Mouse (Mus musculus): ENCODE results near the gene Ankmy2.
"Not testable (repeated sequence)": the region's sequence is repeated elsewhere in the genome, so short reads cannot be mapped to it uniquely, and the experiment has no call there.

The Ankmy2 gene

DNA sequence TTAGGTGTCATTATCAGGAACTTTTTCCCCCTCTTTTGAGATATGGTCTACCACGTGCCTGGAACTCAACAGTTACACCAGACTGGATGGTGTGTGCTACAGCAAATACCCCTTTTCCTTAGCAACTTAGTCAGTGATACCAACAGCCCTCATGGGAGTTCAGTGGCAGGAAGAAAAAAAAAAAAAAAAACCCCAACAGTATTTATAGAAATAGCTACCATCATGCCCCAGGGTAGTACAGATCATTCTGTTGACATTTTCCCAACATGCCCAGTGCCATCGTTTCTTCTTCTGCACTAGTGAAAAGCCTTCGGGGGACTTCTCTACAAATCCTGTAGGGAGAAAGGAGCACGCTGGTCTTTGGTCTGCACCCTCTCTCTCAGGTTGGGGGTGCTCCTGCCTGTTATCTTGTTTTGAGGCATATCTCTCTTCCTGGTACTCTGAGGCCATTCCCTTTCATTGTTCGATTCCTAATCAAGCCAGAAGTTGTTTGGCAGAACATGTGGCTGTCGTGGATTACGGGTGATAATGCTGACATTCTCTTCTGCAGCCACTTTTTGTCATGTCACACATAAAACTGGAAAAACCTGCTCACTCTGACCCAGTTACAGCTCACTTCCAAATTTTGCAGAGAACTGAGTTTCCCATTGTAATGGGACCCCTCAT, 7.3 kb downstream of the Ankmy2 start:
- DNase-seq: no peak

DNA sequence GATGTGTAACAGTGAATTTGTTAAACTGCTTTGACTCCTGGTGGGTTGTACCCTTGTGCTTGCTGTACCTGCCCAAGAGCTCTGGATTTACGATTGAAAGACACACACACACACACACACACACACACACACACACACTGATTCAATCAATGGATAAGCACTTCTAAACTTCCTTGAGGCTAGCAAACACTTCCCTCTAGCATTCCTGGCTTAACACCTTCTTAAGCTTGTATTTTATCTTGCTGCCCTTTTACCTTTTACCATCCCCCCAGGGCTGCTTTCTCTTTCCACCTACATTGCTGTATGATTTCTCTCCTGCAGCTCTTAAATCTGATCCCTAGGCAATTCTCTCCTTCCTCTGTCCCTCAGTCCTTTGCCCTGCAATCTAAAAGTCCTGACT, 8.4 kb downstream of the Ankmy2 start:
- DNase-seq: no peak

DNA sequence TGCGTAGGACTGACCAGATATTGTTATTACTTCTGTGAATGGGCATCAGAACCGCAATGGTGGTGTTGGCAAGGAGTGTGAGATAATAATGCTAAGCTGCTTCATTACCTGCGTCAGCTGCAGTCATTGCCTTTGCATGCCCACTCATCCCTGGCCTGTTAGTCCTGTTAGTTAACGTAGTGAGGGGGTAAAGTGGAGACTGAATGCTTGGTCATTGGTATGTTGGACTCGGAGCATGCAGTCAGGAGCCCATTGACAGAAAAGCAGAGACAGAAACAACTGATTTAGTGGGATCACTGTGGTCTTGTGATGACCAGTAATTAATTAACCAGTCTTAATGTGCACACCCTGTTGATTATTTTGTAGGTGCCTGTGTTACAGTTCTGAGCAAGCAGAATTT, 20.3 kb downstream of the Ankmy2 start:
- DNase-seq: no peak

DNA sequence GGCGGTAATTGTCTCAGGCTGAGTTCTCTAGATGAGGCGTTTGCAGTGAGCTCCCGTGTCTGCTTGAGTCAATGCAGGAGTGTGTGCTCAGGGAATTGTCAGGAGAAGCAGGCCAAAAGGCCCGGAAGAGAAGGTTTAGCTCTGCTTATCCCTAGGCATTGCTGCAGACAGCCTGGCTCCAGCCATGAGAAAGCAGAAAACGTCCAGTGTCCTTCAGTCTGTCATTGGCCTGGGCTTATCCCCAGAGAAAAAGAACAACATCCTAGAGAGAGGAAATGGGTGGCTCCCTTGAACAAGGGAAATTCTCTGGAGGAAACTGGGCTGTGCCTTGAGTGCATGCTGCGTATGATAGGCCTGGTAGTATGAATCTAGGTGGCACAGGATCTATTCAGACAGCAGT, 25.7 kb downstream of the Ankmy2 start:
- no peak for DNase-seq

DNA sequence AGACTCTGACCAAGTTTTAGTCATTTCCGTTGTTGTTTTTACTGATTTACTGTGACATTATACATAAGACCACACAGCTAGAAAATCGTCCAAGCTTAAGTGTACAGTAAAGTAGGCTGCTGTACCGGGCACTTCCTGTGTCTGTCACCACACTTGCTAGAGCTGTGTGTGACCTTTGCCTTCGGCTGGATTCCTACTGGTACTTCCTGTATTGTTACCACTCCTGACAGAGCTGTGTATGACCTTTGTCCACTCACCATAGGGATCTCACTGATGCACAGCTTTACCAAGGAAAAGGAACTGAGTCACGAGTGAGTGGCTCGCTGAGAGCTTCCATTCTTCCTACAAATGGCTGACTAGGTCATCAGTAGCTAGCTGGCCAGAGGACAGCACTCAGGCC, 30.2 kb downstream of the Ankmy2 start:
- no peak for DNase-seq

DNA sequence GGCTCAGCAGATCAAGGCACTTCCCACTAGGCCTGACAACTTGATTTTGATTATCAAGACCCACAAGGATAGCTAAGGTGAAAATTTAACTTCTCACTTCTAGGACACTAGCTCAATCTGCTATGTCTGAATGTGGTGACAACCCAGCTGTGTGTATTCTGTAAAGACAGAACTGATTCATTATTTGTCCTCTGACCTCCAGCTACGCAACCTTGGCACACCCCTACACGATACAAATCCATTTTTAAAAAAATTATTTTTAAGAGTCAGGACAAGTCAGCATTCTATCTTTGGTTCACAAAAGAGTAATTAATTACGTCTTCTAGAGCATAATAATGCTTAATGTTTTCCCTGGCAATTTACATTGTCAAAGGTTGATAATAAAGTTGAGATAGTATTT, 32.7 kb downstream of the Ankmy2 start:
- no peak for DNase-seq

DNA sequence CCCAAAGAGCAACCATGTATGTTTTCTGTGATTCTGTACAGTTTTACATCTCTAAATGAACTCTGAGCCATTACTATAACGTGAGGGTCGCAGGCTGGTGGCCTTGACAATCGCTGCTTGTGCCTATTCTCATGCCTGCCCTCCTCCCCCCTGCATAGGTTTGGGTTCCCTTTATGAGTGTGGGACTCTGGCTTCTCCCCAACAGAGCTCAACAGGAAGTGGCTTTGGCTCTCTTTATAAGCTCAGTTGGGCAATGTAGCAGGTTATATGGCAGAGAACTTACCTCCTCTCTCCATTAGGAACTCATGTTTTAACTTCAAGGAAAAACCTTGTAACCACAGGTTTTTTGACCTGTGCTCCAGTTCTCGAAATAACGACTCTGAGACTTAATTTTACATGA, 33.4 kb downstream of the Ankmy2 start:
- no peak for DNase-seq

DNA sequence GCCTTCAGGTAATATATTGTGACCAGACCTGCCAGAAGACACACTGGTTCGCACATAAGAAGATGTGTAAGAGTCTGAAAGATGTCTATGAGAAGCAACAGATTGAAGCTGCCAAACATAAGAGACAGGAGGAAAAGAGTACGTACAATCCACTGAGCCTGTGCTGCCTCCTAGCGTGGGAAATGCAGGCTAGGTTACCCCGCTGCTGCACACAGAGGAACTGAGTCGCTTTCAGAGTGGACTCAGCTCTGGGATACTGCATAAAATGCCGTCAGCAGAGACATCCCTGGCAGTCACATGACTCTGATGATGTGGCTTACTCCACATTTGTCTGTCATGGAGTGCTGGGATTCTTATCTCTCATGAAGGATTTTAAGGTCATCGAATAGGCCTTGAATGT, 38.1 kb downstream of the Ankmy2 start:
- no peak for DNase-seq

DNA sequence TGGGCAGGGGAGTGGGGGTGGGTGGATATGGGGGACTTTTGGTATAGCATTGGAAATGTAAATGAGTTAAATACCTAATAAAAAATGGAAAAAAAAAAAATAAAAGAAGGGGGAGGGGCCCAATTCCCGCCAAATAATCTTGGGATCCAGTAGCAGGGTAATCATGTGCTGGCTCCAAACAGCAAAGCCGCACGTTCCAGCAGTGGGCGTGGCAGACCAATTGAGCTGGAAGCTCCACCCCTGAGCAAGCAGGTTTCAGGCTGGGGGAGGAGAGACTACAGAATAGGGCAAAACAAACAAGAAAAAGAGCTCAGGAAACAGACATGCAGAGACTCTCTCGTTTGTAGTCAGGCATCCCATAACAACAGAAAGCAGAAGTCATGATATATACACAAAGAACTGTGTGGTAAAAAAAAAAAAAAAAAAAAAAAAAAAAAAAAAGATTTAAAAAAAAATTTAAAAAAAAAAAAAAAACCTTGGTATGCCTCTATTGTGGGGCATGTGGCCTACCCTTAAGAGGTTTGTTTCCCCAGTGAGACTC, 48.7 kb downstream of the Ankmy2 start:
- DNase-seq: not testable (repeated sequence)

DNA sequence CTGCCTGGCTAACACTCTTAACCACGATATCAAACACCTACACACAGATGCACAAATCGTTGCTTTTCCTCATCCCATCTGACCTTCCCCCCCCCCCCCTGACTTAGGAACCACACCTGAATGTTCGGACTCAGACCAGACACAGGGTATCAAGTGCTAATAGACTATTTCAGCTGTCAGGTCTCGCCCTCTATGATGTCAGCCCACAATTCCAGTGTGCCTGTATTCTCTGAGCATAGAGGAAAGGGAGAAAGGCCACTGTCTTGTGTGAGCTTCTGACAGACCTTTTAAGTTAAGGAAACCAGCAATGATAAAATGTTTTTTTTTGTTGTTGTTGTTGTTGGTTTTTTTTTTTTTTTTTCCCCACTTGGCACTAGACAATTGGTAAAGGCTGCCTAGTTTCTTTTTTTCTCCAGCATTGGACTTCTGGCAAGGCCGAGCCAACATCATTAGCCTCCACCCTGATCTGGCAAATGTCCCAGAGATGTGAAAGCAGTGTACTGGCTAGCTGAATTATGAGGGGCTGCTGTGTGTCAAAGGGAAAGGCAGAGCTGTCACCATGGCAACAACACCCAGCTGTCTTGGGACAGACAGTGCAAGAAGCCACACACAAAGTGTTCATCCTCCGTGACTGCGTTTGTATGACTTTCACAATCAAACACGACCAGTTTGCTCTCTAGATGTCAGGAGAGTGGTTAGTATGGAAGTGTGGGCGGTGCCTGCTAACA, 50.3 kb downstream of the Ankmy2 start:
- peak; percentile 19 to 23 for DNase-seq

DNA sequence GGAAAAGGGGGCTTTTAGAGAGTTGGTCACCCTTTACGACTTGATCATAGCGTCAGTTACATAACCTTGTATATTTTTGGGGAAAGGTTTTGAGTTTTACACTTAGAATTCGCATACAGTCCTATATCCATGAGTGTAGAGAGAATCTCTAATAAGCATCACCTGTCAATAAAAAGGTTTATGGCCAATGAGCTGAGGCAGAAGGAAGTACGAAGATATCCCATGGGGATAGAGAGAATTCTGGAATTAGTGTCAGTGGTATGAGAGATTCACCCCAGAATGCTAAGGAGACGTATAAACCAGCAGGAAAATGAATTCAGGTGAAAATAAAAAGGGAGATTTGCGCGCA, 50.9 kb downstream of the Ankmy2 start:
- DNase-seq: no peak

DNA sequence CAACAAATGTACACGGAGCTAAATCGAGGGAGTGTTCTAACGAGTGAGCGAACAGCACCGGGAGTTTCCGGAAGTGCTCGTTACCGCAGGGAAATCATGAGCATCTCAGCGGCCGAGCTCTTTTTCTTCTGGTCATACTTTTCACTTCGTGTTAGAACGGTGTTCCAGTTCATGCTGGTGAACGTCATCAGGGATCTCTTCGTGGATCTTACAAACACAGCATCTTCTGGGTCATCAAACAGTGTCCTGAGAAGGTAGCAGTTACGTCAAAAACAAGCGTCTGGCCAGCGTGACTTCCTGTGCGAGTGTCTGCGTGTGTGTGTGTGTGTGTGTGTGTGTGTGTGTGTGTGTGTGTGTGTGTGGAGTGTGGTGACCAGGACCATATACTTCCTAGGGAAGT, 51.5 kb downstream of the Ankmy2 start:
- peak; percentile 8 to 14 for DNase-seq

DNA sequence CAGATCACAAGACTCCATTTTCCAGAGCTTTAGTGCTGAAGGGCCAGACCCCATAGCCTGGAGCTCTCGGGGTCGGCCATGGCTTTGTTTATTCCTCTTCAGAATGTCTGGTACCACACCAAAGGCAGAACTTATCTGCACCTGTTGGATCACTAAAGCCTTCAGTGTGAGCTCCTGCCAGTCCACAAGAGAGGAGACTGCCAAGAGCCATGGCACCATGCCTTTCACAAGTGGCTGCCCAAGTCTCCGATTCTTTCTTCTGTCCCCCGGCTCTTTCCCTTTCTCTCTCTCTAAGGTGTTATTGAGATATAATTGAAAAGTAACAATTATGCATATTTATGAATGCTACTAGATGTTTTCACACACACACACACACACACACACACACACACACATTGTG, 53.2 kb downstream of the Ankmy2 start:
- no peak for DNase-seq

DNA sequence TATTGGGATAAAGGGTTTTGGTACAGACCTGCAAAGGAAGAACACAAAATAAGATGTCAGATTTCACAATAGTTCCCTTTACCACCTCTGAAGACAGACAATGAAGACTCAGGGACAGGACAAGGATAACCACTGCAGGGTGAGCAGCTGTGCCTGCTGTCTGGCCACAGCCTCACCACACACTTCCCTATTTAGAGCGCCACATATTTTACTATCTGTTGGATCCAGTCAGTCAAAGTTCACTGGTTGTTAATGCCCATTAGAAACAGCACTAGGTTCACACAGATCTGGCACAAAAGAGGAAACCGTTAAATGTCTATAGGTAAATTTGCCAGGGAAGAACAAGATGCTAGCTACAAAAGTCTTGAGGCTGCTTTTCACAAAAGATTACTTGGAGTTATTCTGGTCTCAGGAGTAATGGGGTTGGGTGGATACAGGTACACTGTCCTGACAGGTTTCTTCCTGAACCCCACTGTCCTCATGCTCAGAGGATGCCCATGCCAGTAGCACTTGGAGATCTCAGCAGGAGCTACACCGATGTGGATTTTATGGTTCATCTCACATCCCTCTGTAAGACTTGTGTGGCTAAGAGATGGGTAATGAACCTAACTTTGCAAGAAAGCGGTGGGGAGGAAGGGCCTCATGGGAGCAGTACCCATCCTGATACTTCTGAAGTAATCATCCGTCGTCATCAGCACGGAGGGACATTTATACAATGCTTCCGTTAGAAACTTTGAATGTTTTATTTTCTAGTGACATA, 57.7 kb downstream of the Ankmy2 start:
- no peak for DNase-seq

DNA sequence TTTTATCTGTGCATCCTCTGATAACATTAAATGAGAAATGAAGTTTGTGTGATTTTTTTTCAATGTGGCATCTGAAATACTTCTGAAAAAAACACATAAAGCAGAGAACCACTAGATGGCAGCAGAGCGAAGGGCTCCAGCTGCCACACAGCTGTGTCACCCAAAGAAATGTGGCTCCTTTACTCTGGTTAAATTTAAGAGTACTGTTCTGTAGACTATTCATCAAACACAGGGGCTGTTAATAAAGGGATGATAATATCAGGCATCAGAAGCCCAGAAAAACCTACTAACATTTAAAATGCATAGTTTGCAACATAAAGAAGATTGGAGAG, 58.2 kb downstream of the Ankmy2 start:
- peak; percentile 13 to 14 for DNase-seq

DNA sequence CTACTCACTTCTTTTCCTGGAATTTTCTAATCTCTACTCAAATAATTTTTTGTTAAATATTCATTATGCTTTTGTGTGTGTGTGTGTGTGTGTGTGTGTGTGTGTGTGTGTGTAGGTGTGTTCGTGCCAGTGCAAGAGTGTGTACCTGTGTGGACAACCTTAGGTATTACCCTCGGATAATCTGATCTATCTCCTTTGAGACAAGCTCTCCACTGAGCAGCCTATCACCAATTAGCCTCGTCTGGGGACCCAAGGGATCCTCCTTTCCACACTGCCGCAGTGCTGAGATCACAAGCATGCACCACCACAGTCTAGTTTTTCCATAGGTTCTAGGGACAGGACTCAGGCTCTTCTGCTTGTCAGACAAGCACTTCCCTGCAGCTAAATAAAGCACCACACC, 59.3 kb downstream of the Ankmy2 start:
- no peak for DNase-seq

DNA sequence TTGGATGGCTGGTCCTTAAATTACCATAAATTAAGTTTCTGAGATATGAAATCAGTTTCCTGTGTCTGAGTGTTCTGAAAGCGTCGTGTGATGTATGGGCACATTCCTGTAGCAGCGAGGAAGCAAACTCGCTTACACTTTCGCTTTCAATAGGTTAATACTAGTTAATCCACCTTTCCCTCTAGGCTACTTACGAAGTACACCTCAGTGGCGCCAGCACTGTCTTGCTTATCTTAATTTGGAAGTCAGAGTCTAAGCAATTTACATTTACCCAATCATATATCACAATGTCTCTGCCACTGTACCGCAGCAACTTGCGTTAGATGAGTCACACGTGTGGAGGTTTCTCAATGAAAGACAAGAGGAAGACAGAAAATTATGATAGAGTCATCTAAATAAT, 60.0 kb downstream of the Ankmy2 start:
- no peak for DNase-seq

DNA sequence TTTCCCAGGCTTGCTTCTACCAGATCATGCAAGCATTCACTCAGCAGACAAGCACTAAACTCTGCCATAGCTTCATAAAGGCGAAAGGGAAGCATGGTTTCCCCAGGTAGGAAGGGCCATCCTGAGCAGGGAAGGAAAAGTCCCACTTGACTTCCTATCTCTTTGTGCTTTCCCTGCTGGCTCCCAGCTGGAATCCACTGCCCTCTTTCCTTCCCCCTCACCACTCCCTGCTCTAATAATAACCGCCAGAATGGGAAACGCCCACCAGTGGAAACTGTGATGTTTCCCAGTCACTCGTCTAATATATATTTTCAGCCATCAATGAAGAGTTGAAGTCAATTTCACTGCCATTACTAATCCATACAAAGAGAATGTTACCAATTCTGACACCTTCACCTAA, 67.5 kb downstream of the Ankmy2 start:
- no peak for DNase-seq

DNA sequence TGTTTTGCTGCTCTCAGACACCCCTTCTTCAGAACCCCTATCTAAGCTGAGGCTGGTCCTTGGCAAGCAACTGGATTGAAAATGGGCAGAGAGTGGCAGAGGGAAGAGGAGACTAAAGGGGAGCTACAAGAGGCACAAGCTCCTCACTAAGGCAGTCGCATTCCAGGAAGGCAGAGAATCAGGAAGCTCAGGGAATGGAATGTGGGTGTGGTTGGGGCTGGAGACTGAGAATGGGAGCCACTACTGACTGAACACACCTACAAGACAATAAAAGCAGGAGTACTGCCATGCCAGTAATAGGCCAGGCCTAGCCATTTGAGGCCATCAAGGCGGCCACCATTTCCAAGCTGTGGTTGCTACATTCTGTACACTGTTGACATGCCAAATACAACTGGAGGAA, 74.5 kb downstream of the Ankmy2 start:
- no peak for DNase-seq

DNA sequence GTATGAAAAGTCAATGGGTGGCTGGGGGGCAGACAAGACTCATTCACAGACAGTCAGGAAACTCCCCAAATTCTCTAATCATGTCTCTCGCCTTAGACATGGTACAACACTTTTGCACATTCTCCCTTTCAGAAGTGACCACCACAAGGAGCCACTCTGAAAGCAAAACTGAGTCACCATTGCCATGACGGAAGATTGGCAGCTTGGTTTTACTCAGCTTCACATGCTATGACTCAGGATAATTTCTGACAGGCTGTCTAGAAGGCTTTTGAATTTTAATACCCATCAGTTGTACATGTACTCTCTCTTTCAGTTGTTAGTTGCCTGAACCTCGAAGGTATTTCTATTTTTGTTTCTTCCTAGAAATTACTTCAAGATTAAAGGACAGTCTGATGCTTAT, 84.3 kb downstream of the Ankmy2 start:
- DNase-seq: no peak

Data from cerebellum, adult 18-20 months (tissue).